Mouse (Mus musculus): ENCODE measurements around the gene Dnajb11.

GRCm38 (mm10) chr16:22880900-22881299, 23.3 kb downstream of the Dnajb11 start:
- TF ChIP-seq EP300 (IDR thresholded peaks at IDR 0.05; ENCODE audit: low read depth) (no peak), CTCF (IDR thresholded peaks at IDR 0.05; ENCODE audit: low read depth) (no peak)
